Mouse (Mus musculus) midbrain, embryonic 13.5 days (tissue): ENCODE data around the gene Hsf2bp. TPM values are rescaled to one million over a fixed set of nuclear protein-coding genes. Genes with fewer than 3 reads are reported as not detected.

Source experiments
- ATAC-seq: fragments of 200-750 bp; cut with Nextera tagmentation; 2 replicates; pipeline ENCODE4 v1.8.0; 2017; ENCODE audit warnings: mild to moderate bottlenecking, moderate TSS enrichment, moderate library complexity
- H3K27ac ChIP-seq: fragments of 300-500 bp; sonication (generic); 2 replicates; pipeline ENCODE4 v1.5.1; 2015; ENCODE audit warnings: inconsistent platforms, mild to moderate bottlenecking, moderate library complexity
- H3K27me3 ChIP-seq: fragments of 300-500 bp; sonication (generic); 2 replicates; pipeline ENCODE4 v1.6.1; 2015; ENCODE audit warnings: mild to moderate bottlenecking, inconsistent platforms
- H3K36me3 ChIP-seq: fragments of 300-500 bp; sonication (generic); 2 replicates; pipeline ENCODE4 v1.6.1; 2015; ENCODE audit warnings: mild to moderate bottlenecking, inconsistent platforms
- H3K4me1 ChIP-seq: fragments of 300-500 bp; sonication (generic); replicated peaks from 2 replicates; pipeline ENCODE4 v1.6.1; 2015; ENCODE audit warnings: inconsistent platforms
- H3K4me2 ChIP-seq: fragments of 300-500 bp; sonication (generic); replicated peaks from 2 replicates; pipeline ENCODE4 v1.6.1; 2015; ENCODE audit warnings: moderate library complexity, mild to moderate bottlenecking, inconsistent platforms
- H3K4me3 ChIP-seq: fragments of 300-500 bp; sonication (generic); replicated peaks from 2 replicates; pipeline ENCODE4 v1.5.1; 2015; ENCODE audit warnings: mild to moderate bottlenecking, inconsistent platforms
- H3K9ac ChIP-seq: fragments of 300-500 bp; sonication (generic); replicated peaks from 2 replicates; pipeline ENCODE4 v1.6.1; 2015; ENCODE audit warnings: mild to moderate bottlenecking, inconsistent platforms
- H3K9me3 ChIP-seq: fragments of 300-500 bp; sonication (generic); 2 replicates; pipeline ENCODE4 v1.6.1; 2016; ENCODE audit warnings: mild to moderate bottlenecking, inconsistent platforms
- WGBS: fragments of 180-500 bp; shearing (Covaris S2); methylation state at CpG from one replicate; pipeline ENCODE4 v1.1.7; 2015; 5-methylcytosine and 5-hydroxymethylcytosine counted together
- polyA plus RNA-seq: library from polyadenylated mRNA; unstranded; fragments of >200 nt; fragmentation: Nextera tagmentation; extraction: Ambion mirVana; gene quantifications from 2 replicates; pipeline ENCODE4 v1.2.1, GENCODE M21; 2015

Gene Hsf2bp
- polyA plus RNA-seq, 1 experiment from 2014 or later = 0.55 TPM

DNA sequence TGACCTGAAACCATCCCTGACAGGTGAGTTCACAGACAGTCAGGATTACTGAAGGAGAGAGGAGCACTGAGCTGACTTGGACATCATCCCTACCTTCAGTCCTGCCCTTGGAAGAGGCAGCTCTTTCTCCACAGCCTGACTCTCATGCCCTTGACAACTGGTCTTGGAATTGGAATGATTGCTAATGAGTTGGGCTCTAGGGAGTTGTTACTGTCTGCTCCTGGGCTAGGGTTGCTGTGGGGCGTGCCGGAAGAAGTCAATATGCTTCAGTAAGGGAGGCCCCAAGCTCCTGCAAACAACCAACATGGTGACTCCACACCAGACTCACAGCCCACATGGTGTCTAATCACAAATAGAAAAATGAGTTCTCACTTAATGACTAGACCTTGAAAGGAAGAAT, 21.7 kb upstream of the Hsf2bp start:
- WGBS = 80% methylated on average over 2 of the region's 2 CpGs
- H3K36me3 ChIP-seq = peaks cover 95% of the 10 kb centered on the region

DNA sequence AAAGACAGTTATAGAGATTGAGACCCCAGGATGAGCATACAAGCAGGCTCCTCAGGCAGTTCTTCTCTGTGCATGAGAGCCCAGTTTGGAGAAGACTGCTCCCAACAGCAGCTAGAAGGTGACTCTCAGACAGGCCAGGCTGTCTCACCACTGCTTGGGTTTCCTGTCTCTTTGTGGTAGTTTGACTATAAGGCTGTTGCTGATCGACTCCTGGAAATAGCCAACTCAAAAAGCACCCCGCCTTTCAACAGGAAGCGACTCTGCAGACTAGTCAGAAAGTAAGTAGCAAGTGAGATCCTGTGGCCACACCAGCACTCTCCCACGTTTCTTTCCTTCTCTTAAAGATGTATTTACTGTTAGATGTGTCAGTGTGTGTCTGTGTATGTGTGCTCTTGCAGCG, 17.5 kb upstream of the Hsf2bp start:
- Histone ChIP-seq H3K36me3 (peaks cover 97% of the 10 kb centered on the region), H3K27me3 (no peaks in the 10 kb centered on the region), H3K27ac (no peak overlapping the region), H3K4me3 (no peak overlapping the region), H3K9ac (no peak overlapping the region), H3K4me1 (no peaks in the 10 kb centered on the region), H3K9me3 (no peaks in the 10 kb centered on the region), H3K4me2 (no peak overlapping the region)
- ATAC-seq = no peak
- WGBS = 94% methylated on average over 5 of the region's 5 CpGs

More for the DNA sequence above, 21.7 kb upstream of the Hsf2bp start:
- Histone ChIP-seq H3K9ac (no peak overlapping the region), H3K4me1 (no peaks in the 10 kb centered on the region), H3K4me2 (no peak overlapping the region), H3K4me3 (no peak overlapping the region), H3K9me3 (no peaks in the 10 kb centered on the region), H3K27ac (no peak overlapping the region), H3K27me3 (no peaks in the 10 kb centered on the region)
- ATAC-seq = no peak

DNA sequence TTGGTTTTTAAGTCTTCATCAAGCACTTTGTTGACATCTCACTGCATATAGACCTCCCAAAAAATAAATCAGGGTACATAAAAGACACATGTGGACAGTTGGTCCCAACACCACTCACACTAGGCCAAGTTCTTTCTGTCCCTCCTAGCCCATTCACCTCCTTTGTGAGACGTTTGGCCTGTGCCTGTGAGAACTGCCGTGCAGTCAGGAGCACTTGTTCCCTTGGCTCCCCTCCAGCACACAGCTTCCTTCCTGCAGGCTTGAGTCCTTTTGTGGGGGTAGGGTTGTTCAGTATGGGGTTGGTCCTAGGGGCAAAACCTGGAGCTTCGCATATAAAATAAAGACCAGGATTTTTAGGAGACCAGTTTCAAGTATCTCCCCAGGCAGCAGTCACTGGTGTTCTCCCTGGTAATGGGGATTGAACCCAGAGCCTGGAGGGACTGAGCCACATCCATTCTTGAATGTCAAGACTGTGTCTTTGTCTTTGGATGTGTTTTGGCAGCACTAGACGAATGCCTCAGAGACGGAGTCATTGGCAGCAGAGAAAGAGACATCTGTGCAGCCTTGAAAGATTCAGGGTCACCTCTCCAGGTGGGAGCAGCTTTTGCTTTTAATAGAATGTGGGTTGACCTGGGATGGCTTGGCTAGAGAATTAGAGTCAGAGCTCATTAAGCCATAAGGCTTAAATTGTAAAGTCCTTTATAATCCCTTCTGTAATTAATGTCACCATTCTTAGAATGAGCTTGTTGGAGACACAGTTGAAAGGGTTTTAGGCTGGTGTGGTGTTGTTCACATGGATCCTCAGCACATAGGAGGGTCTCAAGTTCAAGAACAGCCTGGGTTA, 16.3 kb upstream of the Hsf2bp start:
- Histone ChIP-seq H3K27me3 (no peaks in the 10 kb centered on the region), H3K9ac (no peak overlapping the region), H3K4me1 (no peaks in the 10 kb centered on the region), H3K36me3 (peaks cover 94% of the 10 kb centered on the region), H3K27ac (no peak overlapping the region), H3K4me3 (no peak overlapping the region), H3K4me2 (no peak overlapping the region), H3K9me3 (no peaks in the 10 kb centered on the region)
- ATAC-seq = no peak
- 86% methylated on average over 5 of the region's 5 CpGs for WGBS

DNA sequence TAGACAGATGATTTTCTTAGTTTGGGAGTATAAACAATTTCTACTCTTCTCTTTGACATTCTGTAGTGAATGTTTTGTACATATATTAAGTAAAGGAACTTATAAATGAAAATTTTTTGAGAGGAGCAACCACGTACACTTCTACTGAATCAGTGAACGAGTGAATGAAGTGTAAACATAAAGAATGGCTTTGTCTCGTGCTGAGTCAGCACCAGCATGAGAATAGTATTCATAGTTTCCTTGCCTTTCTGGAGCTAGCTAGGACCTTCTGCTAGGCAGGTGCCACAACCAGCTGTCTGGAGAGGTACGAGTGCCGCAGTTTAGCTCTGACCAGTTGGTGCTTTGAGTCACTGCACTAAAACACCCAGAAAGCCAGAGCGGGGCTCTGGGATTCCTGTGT, 14.5 kb upstream of the Hsf2bp start:
- Histone ChIP-seq H3K9ac (no peak overlapping the region), H3K27me3 (no peaks in the 10 kb centered on the region), H3K27ac (no peak overlapping the region), H3K9me3 (no peaks in the 10 kb centered on the region), H3K36me3 (peaks cover 91% of the 10 kb centered on the region), H3K4me3 (no peak overlapping the region), H3K4me1 (no peaks in the 10 kb centered on the region), H3K4me2 (no peak overlapping the region)
- WGBS = 91% methylated on average over 6 of the region's 6 CpGs
- no peak for ATAC-seq

DNA sequence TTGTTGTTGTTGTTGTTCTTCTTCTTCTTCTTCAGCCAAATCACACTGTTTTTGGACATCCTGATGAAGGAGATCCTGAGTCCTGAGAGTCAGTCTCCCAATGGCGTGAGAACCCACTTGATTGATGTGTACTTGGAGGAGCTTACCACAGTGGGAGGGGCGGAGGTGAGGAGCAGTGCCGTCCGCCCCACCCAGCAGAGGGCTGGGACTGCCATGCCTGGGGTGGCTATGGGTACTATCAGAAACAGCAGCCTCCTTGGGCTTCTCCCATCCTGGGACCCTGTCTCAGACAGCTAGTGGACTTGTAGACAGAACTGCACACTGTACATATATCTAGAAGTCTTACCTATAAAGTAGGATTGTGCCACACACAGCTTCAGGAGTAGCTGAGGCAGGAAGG, 13.8 kb upstream of the Hsf2bp start:
- Histone ChIP-seq H3K9me3 (no peaks in the 10 kb centered on the region), H3K27me3 (no peaks in the 10 kb centered on the region), H3K4me2 (no peak overlapping the region), H3K4me3 (no peak overlapping the region), H3K36me3 (peaks cover 89% of the 10 kb centered on the region), H3K9ac (no peak overlapping the region), H3K27ac (no peak overlapping the region), H3K4me1 (no peaks in the 10 kb centered on the region)
- 75% methylated on average over 4 of the region's 4 CpGs for WGBS
- ATAC-seq = no peak

DNA sequence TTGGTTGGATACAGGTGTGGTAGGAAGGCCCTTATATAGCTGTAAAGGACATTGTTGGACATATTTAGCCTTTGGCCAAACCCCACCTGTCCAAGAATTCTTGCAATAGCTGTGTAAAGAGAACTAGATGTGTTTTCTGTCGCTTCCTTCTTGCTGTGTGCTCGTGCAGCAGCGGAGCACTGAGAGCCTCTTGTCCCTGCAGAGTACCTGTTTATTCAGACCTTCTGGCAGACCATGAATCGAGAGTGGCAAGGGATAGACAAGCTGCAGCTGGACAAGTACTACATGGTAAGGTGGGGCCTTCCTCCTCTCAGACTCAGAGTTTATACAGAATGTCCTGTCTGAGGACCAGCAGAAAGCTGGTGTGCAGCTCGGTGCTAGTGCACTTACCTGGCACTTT, 12.2 kb upstream of the Hsf2bp start:
- no peaks in the 10 kb centered on the region for H3K9me3 ChIP-seq
- H3K36me3 ChIP-seq = peaks cover 73% of the 10 kb centered on the region
- no peaks in the 10 kb centered on the region for H3K27me3 ChIP-seq
- WGBS = 93% methylated on average over 5 of the region's 5 CpGs
- H3K27ac ChIP-seq = no peak overlapping the region
- no peak for ATAC-seq
- no peak overlapping the region for H3K4me3 ChIP-seq
- no peak overlapping the region for H3K4me2 ChIP-seq
- H3K4me1 ChIP-seq = no peaks in the 10 kb centered on the region
- no peak overlapping the region for H3K9ac ChIP-seq

DNA sequence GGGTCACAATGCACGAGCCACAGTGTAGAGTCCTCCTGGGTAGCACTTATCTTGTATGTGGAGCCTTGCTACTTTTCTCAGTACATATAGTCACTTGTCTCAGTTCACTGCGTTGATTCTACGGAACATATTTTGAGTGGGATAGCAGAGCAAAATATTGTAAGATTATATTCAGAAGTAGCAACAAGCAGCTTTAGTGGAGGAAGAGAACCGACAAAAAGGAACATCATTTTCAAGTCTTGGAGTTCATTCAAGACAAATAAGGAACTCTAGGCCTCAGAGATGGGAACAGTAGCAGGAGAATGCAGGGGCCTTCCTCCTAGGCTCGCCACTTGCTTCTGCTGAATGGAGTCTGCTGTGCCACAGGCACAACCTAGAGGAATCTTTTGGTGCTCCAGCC, 10.4 kb upstream of the Hsf2bp start:
- 97% methylated on average over 5 of the region's 5 CpGs for WGBS
- peaks cover 55% of the 10 kb centered on the region for H3K36me3 ChIP-seq

DNA sequence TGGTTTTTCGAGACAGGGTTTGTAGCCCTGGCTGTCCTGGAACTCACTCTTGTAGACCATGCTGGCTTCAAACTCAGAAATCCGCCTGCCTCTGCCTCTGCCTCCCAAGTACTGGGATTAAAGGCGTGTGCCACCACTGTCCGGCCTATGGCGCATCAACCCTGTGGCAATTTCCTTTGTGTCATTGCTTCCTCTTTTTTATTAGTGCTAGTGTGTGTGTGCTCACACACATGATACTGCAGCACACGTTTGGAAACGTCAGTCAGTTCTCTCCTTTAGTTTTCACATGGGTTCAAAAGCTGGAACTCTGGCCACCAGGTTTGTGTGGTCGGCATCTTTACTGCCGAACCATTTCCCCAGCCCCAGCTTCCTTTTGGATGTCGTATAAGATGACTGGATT, 4.1 kb upstream of the Hsf2bp start:
- ATAC-seq = no peak
- H3K4me1 ChIP-seq = peaks cover 23% of the 10 kb centered on the region
- H3K9ac ChIP-seq = no peak overlapping the region
- no peaks in the 10 kb centered on the region for H3K27me3 ChIP-seq
- 91% methylated on average over 10 of the region's 10 CpGs for WGBS
- no peak overlapping the region for H3K27ac ChIP-seq
- no peaks in the 10 kb centered on the region for H3K9me3 ChIP-seq
- no peak overlapping the region for H3K4me2 ChIP-seq
- 0 out of 2 replicates have a peak, but pooled peaks cover 2% of the 10 kb centered on the region for H3K36me3 ChIP-seq
- no peak overlapping the region for H3K4me3 ChIP-seq

More for the DNA sequence above, 10.4 kb upstream of the Hsf2bp start:
- Histone ChIP-seq H3K9ac (no peak overlapping the region), H3K27me3 (no peaks in the 10 kb centered on the region), H3K27ac (no peak overlapping the region), H3K9me3 (no peaks in the 10 kb centered on the region), H3K4me3 (no peak overlapping the region), H3K4me2 (no peak overlapping the region), H3K4me1 (no peaks in the 10 kb centered on the region)
- no peak for ATAC-seq

DNA sequence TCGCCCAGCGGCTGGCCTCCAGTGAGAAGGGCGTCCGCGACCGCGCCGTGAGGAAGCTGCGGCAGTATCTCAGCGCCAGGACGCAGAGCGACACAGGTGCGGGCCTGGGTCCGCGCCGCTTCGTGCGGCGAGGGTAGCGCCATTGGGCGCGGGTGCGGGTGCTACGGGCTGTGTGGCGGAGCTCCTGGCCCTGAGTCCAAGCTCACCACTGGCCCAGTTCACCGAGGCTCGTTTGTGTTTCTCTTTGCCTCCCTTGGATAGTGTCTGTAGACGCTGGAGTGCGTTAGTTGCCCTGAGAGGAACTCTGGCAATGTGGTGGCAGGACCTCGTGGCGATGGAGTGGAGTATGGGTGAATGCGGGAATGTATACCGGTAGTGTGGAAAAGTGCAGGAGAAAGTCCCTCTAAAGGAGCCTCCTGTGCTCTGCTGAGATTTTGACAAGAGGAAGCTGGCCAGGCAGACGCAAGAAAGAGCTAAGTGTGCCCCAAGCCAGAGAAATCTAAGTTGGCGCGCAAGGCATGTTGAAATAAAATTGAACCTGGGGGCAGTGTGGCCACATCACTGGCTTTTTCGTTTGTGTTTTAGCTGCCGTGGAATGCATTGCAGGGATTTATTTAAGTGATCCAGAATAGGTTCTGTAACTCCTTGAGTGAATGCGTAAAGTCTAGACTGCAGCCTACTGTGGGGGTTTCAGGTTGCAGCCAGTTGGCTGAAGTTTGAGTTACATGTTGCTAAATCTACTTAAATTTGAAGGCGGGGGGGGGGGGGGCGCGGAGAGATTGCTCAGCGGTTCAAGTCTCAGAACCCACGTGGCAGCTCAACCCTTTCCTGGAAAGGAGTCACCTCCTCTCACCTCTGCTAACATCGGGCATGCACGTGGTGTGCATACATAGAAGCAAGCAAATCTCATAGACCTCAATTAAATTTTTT, 625 bp upstream of the Hsf2bp start:
- Histone ChIP-seq H3K9ac (peak overlapping the region; percentile 84), H3K4me3 (peak overlapping the region; percentile 85), H3K27me3 (no peaks in the 10 kb centered on the region), H3K4me2 (peak overlapping the region; percentile 87), H3K4me1 (peaks cover 23% of the 10 kb centered on the region), H3K27ac (peak overlapping the region; percentile 83), H3K36me3 (no peaks in the 10 kb centered on the region), H3K9me3 (no peaks in the 10 kb centered on the region)
- under 1% methylated on average over 46 of the region's 46 CpGs for WGBS
- peak; percentile 81 for ATAC-seq

DNA sequence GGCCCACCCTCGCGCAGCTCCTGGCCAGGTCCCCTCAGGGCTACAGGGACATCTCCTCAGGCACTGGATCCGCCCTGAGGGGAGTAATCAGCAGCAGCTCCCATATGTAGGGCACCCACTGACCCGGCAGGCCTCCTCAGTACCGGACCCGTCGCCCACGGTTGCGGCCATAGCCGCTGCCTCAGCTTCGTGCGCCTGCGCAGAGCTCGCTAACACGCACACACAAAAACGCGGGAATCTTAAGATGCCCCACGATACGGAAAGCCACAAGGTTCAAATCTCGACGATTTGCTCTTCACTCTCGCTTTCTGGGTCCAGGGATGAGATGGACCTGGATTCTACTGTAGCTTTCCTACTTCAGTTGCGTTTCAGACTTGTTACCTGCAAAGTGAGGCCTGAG, 1.8 kb downstream of the Hsf2bp start:
- 88% methylated on average over 23 of the region's 23 CpGs for WGBS

DNA sequence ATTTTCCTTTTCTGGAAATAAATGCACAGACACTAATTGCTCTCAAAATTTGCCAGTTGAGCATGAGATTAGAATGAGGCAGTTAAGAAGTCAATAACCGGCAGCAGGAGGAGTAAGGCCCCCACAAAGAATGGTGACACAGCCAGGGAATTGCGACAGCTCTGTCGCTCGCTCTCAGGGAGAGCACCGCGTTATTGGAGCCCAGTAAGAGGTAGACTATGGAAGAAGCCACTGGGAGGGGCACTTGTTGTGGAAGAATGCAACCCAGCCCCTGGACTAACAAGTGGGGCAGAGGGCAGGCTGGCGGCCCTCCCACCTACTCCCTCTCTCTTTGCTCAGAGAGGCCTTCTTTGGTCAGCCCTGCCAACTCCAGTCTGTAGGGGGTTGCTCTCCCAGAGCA, 4.5 kb downstream of the Hsf2bp start:
- Histone ChIP-seq H3K9ac (no peak overlapping the region), H3K4me1 (peaks cover 7% of the 10 kb centered on the region), H3K4me2 (no peak overlapping the region), H3K27ac (no peak overlapping the region), H3K4me3 (no peak overlapping the region), H3K36me3 (no peaks in the 10 kb centered on the region), H3K9me3 (no peaks in the 10 kb centered on the region), H3K27me3 (no peaks in the 10 kb centered on the region)
- 47% methylated on average over 7 of the region's 7 CpGs for WGBS
- no peak for ATAC-seq

More for the DNA sequence above, 1.8 kb downstream of the Hsf2bp start:
- Histone ChIP-seq H3K36me3 (no peaks in the 10 kb centered on the region), H3K4me3 (no peak overlapping the region), H3K27me3 (no peaks in the 10 kb centered on the region), H3K4me1 (peaks cover 23% of the 10 kb centered on the region), H3K9ac (no peak overlapping the region), H3K4me2 (no peak overlapping the region), H3K9me3 (no peaks in the 10 kb centered on the region), H3K27ac (no peak overlapping the region)
- ATAC-seq = no peak

DNA sequence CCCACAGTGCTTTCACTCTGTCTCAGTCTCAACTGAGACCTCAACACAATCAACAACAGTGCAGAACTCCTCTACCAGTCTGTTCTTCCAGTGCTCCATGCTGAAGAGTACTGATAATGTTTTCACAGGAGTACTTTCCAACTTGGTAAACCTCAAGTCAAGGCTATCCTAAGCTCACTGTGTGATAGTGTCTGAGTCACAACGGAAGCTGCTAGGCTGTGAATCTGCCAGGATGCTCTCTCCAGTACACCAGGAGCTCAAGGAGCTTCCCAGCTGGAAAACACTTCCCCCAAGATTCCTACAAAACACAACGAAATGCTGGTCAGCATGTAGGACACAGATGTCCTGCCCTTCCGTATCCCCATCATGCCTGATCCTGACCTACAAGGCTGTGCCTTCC, 7.8 kb downstream of the Hsf2bp start:
- no peak overlapping the region for H3K9ac ChIP-seq
- ATAC-seq = no peak
- no peak overlapping the region for H3K27ac ChIP-seq
- H3K27me3 ChIP-seq = no peaks in the 10 kb centered on the region
- no peaks in the 10 kb centered on the region for H3K4me1 ChIP-seq
- H3K4me3 ChIP-seq = no peak overlapping the region
- WGBS = 85% methylated on average over 3 of the region's 3 CpGs
- no peak overlapping the region for H3K4me2 ChIP-seq
- no peaks in the 10 kb centered on the region for H3K36me3 ChIP-seq
- no peaks in the 10 kb centered on the region for H3K9me3 ChIP-seq
